Mouse (Mus musculus) C2C12 (cell line): ENCODE results near the gene Ncapd3. TPM values are rescaled to one million over a fixed set of nuclear protein-coding genes. Genes with fewer than 3 reads are reported as not detected.

ENCODE experiments used
- H3K27me3 ChIP-seq: one replicate; pipeline ENCODE4 v1.6.1; 2011; ENCODE audit not compliant: control insufficient read depth, insufficient read depth, insufficient read length
- H3K36me3 ChIP-seq: one replicate; pipeline ENCODE4 v1.6.1; 2011; ENCODE audit not compliant: control insufficient read depth, insufficient read depth
- H3K4me3 ChIP-seq: one replicate; pipeline ENCODE4 v1.5.1; 2011; ENCODE audit warnings: mild to moderate bottlenecking, control low read depth; ENCODE audit not compliant: poor library complexity, insufficient read depth, severe bottlenecking
- H3K79me2 ChIP-seq: one replicate; pipeline ENCODE4 v1.6.1; 2011; ENCODE audit not compliant: control insufficient read depth, insufficient read depth
- H3K79me3 ChIP-seq: one replicate; pipeline ENCODE4 v1.6.1; 2011; ENCODE audit warnings: low read depth, control low read depth
- H3ac ChIP-seq: one replicate; pipeline ENCODE3; 2011; ENCODE audit warnings: low read depth; ENCODE audit not compliant: control insufficient read depth, insufficient read length
- CEBPB ChIP-seq: IDR thresholded peaks from one replicate; pipeline ENCODE4 v1.6.1; 2011; ENCODE audit warnings: low read depth, mild to moderate bottlenecking, control low read depth, moderate library complexity
- CTCF ChIP-seq: IDR thresholded peaks from one replicate; pipeline ENCODE4 v1.5.1; 2011; ENCODE audit not compliant: control insufficient read depth, insufficient read depth, insufficient read length
- FOSL1 ChIP-seq: IDR thresholded peaks from one replicate; pipeline ENCODE4 v1.8.0; 2011; ENCODE audit warnings: mild to moderate bottlenecking, low read length; ENCODE audit not compliant: poor library complexity, insufficient read depth, severe bottlenecking
- MAX ChIP-seq: IDR thresholded peaks from one replicate; pipeline ENCODE4 v1.6.1; 2011; ENCODE audit warnings: mild to moderate bottlenecking, control low read depth
- MYOD1 ChIP-seq: IDR thresholded peaks from one replicate; pipeline ENCODE4 v1.6.1; 2011; ENCODE audit warnings: low read depth; ENCODE audit not compliant: control insufficient read depth, insufficient read length
- MYOG ChIP-seq: IDR thresholded peaks from one replicate; pipeline ENCODE4 v1.6.1; 2011; ENCODE audit not compliant: control insufficient read depth, insufficient read length; ENCODE audit errors: extremely low read depth
- USF1 ChIP-seq: IDR thresholded peaks from one replicate; pipeline ENCODE4 v1.6.1; 2011; ENCODE audit warnings: low read depth, mild to moderate bottlenecking, control low read depth, moderate library complexity
- polyA plus RNA-seq: library from polyadenylated mRNA; unstranded; fragments of >200 nt; fragmentation: generic; extraction: Trizol; gene quantifications from one replicate; pipeline ENCODE4 v1.2.1, GENCODE M21; 2012; ENCODE audit warnings: missing spikeins

The Ncapd3 gene
- polyA plus RNA-seq, 1 experiment = 12.5 TPM

DNA sequence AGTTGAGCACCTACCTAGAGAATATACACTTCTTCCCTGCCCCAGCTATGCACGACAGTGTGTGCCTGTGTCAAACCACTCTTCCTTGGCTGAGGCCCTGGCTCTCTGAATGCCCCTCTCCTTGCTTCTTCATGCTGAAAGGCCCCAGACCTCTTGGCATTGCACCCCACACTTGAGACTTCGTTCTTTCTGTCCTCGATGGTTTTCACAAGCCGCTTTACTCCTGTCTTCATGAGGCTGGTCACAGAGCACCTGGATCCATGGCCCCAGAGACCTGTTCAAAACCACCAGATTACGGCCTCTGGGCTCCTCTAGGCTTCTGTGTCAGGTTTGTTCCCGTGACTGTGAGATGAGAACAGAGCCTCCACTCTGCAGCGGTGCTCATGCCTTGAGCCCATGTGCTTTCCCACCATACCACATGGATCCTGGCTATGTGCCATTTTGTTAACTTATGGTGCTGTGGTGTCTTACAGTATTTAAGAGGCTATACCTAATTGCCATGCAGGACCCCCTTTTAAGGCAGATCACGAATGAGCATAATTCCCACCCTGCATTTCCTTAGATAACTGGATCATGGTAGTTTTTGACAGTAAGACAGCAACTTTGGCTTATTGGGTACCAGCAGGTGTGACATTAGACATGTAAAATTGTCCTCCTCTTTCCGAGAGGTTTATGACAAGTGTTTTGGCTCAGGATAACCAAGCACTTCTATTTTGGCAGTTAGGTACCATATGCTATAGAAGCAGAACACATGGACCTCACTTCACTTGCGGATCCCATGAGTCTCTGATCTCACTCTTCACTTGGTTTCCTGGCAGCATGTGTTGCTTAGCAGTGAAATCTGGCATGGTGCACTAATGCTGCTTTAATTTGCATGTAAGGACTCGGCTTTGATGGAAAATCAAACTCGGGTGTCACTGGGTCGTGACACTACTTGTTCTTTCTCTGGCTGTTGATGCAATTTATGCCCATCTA, 61.1 kb downstream of the Ncapd3 start:
- Histone ChIP-seq H3K79me3 (no peaks in the 10 kb centered on the region), H3K36me3 (peaks cover 76% of the 10 kb centered on the region), H3K4me3 (no peak overlapping the region), H3ac (no peak overlapping the region), H3K27me3 (no peaks in the 10 kb centered on the region), H3K79me2 (no peaks in the 10 kb centered on the region)
- TF ChIP-seq CTCF = no peak
- no peak for TF ChIP-seq FOSL1

DNA sequence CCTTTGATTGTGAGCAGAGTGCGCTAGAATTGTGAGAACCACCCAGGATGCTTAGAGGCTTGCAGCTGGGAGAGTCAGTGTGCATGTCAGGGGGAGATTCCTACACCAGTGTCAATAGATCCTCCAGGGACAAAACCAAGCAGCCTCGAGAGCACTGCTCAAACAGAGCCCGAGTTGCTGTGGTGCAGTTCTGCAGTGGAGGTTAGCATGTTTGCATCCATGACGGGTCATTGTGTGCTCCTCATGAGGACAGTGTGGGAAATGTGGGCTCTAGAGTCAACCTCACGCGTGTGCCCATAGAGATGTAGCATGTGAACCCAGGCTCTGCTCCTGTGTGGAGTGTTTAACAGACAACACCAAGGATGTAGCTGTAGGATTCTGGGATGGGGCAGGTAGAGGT, 62.9 kb downstream of the Ncapd3 start:
- Histone ChIP-seq H3K36me3 (peaks cover 77% of the 10 kb centered on the region), H3K79me2 (no peaks in the 10 kb centered on the region), H3ac (no peak overlapping the region), H3K79me3 (no peaks in the 10 kb centered on the region), H3K4me3 (no peak overlapping the region), H3K27me3 (no peaks in the 10 kb centered on the region)
- TF ChIP-seq FOSL1 (no peak), CTCF (no peak), USF1 (no peak), CEBPB (no peak), MYOG (no peak), MAX (no peak), MYOD1 (no peak)

DNA sequence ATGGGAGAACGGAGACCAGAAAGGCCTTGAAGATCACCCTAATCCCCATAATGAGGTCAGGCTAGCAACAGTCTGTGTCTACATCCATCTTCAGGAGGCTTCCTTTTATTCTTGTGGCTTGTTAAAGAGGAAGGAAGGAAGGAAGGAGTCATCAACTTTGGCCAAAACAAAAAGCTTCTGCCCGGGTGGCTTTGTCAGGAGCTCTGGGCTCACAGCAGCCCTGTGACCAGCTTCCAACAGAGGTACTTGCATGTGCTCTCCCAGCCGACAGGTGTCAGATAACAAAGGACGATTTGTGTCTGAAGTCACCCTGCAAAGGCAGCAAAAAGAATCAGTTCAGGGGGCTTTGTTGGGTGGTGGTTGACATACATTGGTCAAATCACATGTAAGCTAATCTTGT, 68.1 kb downstream of the Ncapd3 start:
- no peak overlapping the region for H3ac ChIP-seq
- H3K79me3 ChIP-seq = no peaks in the 10 kb centered on the region
- H3K79me2 ChIP-seq = no peaks in the 10 kb centered on the region
- no peak for TF ChIP-seq CEBPB
- no peak for TF ChIP-seq USF1
- TF ChIP-seq MAX = no peak
- H3K4me3 ChIP-seq = no peak overlapping the region
- H3K36me3 ChIP-seq = peaks cover 49% of the 10 kb centered on the region
- no peaks in the 10 kb centered on the region for H3K27me3 ChIP-seq

DNA sequence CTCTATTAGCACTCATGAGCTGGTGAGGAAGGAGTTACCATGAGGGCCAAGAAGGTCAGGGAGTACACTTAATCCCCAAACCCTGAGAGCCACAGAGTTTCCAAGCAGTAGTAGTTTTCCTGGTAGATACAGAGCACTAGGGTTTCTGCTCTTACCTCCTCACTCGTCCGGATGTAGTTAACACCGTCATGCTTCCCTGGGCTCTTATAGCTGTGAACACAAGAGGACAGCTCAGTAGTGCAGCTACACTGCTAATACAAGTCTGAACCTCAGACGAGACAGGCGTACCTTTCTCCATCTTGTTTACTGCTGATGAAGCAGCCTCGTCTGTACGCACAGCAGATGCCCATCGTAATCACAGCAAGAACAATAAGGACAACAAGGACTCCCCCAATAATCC, 68.6 kb downstream of the Ncapd3 start:
- H3K36me3 ChIP-seq = peaks cover 49% of the 10 kb centered on the region
- H3K79me3 ChIP-seq = no peaks in the 10 kb centered on the region
- TF ChIP-seq CTCF (no peak), FOSL1 (no peak), MYOG (no peak), MAX (no peak), CEBPB (no peak), USF1 (no peak), MYOD1 (no peak)
- H3ac ChIP-seq = no peak overlapping the region
- no peaks in the 10 kb centered on the region for H3K79me2 ChIP-seq
- H3K4me3 ChIP-seq = no peak overlapping the region
- H3K27me3 ChIP-seq = no peaks in the 10 kb centered on the region

- Histone ChIP-seq H3K4me3 (no peak overlapping the region), H3K79me3 (no peaks in the 10 kb centered on the region), H3K79me2 (no peaks in the 10 kb centered on the region), H3K27me3 (no peaks in the 10 kb centered on the region), H3ac (no peak overlapping the region), H3K36me3 (peaks cover 42% of the 10 kb centered on the region)
- no peak for TF ChIP-seq CTCF
- no peak for TF ChIP-seq MYOD1
- no peak for TF ChIP-seq CEBPB
- TF ChIP-seq USF1 = no peak
- no peak for TF ChIP-seq FOSL1
- TF ChIP-seq MAX = no peak
- TF ChIP-seq MYOG = no peak
These were observed 69.5 kb downstream of the Ncapd3 start for GRCm38 (mm10) chr9:27099474-27099873.

- no peak overlapping the region for H3ac ChIP-seq
- H3K79me3 ChIP-seq = no peaks in the 10 kb centered on the region
- H3K36me3 ChIP-seq = peaks cover 27% of the 10 kb centered on the region
- no peak for TF ChIP-seq MYOG
- no peaks in the 10 kb centered on the region for H3K27me3 ChIP-seq
- H3K4me3 ChIP-seq = no peak overlapping the region
- H3K79me2 ChIP-seq = no peaks in the 10 kb centered on the region
These were observed 71.5 kb downstream of the Ncapd3 start for GRCm38 (mm10) chr9:27101466-27101865.
